Mouse (Mus musculus) brain, embryonic 14.5 days (tissue): Measurements from ENCODE around the gene Cox15. TPM values are rescaled to one million over a fixed set of nuclear protein-coding genes. Genes with fewer than 3 reads are reported as not detected.

Experiments
- DNase-seq: peaks from one replicate; pipeline ENCODE4 v3.0.0-alpha.2; 2011; ENCODE audit warnings: low read depth
- CTCF ChIP-seq: fragments of 200-500 bp; IDR thresholded peaks from 2 replicates; pipeline ENCODE4 v1.5.1; 2012; ENCODE audit warnings: inconsistent platforms, mild to moderate bottlenecking, moderate library complexity, borderline replicate concordance; ENCODE audit not compliant: insufficient read depth, insufficient read length; ENCODE audit errors: extremely low read depth
- POLR2A ChIP-seq: fragments of 200-500 bp; IDR thresholded peaks from 2 replicates; pipeline ENCODE4 v1.6.1; 2012; ENCODE audit warnings: mild to moderate bottlenecking, inconsistent platforms, borderline replicate concordance; ENCODE audit not compliant: poor library complexity, insufficient read depth, insufficient read length, severe bottlenecking; ENCODE audit errors: extremely low read depth
- polyA plus RNA-seq: library from polyadenylated mRNA; depleted of rRNA; stranded (reverse); fragments of >200 nt; gene quantifications from 2 replicates; pipeline ENCODE4 v1.2.3, GENCODE M21; 2012

Gene Cox15
- polyA plus RNA-seq, 1 experiment, result 19.5 TPM

DNA sequence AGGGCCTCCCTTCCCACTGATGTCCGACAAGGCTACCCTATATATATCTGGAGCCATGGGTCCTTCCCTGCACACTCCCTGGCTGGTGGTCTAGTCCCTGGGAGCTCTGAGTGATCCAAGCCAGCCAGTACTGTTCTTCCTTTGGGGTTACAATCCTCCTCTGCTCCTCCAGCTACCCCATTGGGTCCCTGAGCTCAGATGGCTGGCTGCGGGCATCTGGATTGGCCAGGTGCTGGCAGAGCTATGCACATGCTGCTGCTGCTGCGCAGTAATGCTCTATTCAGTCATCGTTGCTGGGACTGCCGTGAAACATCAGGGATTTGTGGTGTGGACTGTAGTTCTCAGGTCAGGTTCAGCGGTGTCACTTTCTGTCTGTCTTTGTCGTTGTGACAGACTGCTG is 28.0 kb downstream of the Cox15 start:
- TF ChIP-seq POLR2A (no peak), CTCF (no peak)
- no peak for DNase-seq

DNA sequence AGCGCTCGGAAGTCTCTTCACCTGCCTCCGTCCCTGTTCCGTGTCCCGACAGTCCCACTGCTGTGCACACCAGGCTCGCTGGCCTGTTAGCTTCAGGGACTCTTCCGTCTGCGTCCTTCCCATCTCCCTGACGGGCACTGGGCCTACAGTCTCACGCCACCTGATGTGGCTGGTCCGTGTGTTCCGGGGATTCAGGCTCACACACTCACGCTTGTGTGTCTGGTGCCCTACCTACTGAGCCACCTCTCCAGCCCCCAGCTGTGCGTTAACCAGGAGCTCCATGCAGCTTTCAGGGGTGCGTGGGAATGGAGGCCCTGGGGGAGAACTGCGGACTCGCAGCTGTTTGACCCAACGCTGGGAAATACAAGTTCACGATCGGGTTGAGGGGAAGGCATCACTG is 28.6 kb downstream of the Cox15 start:
- no peak for DNase-seq
- TF ChIP-seq POLR2A (no peak), CTCF (no peak)

DNA sequence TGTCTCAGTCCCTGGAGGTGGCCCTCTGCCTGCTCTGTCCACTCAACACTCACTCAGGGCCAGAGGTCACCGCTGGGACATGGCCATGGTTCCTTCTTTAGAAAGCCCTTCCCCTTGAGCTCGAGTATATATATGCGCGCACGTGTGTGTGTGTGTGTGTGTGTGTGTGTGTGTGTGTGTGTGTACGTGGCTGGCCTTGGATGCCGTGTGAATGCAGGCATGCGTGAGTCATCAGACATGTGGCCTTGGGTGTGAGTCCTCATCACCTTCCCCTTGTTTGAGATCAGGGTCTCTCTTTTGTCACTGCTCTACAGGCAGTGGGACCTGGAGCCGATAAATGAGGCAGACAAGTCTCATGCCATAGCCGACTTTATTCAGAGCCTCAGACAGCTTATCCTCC is 29.3 kb downstream of the Cox15 start:
- TF ChIP-seq CTCF (no peak), POLR2A (no peak)
- DNase-seq, result no peak

DNA sequence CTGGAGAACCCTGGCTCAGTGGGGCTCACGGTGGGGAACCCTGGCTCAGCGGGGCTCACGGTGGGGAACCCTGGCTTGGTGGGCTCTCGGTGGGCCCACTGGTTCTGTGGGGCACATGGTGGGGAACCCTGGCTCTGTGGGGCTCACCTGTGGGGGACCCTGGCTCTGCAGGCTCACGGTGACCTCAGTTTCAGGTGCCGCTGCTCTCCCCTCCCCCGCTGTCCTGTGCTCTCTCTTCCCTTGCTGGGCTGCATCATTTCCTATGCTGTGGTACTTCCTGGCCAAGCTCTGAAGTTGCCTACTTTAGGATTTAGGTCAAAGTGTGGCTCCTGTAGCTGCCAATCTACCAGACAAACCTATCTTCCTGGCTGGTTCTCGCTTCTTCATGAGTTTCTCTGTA is 29.9 kb downstream of the Cox15 start:
- no peak for DNase-seq
- no peak for TF ChIP-seq CTCF
- TF ChIP-seq POLR2A, result no peak

DNA sequence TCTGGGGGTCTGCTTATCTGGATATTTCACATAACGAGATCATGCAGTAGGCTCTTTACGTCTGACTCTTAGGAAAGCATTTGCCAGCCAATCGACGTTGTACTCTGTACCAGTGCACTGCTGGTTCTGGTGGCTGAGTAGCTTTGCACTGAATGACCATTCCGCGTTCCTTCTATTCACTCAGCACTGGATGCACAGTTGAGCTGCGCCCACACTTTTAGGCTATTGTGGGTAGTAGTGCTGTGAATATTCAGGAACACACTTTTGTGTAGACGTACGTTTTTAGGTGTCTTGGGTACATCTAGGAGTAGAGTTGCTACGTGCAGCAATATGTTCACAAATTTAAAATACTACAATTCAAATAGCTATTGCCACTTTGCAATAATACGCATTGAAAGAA is 32.7 kb downstream of the Cox15 start:
- DNase-seq, result no peak
- TF ChIP-seq CTCF (no peak), POLR2A (no peak)

DNA sequence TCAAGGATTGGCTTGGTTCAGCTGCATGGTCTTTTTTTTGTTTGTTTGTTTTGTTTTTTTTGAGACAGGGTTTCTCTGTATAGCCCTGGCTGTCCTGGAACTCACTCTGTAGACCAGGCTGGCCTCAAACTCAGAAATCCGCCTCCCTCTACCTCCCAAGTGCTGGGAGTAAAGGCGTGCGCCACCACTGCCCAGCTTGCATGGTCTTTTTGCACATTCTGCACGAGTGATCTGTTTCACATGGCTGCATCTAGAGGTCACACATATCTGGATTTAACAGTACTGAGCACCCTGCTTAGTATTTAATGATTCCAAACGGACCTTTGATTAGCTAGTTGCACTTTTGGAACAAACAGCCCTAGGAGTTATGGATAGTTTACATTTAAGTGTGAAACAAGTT is 40.8 kb downstream of the Cox15 start:
- TF ChIP-seq CTCF (no peak), POLR2A (no peak)
- DNase-seq, result no peak

DNA sequence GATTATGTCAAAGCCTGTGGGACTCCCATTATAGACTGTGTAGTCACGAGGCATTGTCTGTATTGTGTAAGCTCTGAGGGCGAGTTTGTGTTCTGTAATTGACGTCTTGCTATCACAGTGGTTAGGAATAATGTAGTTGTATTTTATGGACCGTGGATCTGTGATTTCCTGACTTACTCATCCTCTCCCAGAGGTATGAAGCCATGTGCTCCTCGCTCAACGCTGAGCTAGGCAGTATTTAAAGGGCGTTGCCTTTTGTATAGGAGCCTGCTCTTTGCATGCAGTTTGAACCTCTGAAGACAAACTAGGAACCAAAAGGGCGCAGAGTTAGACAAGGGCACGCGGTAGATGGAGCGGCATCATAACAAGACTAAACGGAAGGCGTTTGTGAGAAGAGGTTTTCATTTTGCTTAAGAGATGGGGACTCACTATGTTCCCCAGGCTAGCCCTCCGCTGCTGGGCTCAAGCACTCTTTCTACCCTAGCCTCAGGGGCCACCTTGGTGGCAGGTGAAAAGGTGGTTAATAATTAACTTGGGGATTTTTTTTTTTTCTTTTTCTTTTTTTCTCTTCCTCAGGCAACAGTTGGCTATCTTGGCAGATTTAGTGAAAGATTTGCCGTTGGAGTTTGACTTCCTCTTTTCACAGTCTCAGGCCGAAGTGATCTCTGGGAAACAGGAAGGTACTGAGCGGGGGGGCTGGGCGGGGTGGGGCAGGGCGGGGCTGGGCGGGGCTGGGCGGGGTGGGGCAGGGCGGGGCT is 41.5 kb downstream of the Cox15 start:
- TF ChIP-seq POLR2A (no peak), CTCF (no peak)
- no peak for DNase-seq

DNA sequence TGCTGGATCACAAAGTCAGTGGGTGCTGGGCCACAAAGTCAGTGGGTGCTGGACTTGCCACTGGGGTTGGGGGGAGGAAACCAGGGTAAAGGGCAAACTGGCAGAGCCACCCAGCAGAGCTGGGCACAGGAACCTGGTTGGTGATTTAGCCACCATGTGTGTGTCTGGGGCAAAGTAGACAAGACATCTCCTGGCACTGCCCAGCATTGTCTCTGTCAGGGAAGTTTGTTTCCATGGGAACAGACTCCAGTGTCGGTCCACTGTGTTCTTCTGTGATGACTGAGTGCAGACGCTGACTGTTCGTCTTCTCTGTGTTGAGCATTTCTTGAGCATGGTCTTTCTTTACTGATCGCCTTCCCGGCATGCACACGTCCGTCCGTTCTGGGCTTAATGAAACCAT is 43.5 kb downstream of the Cox15 start:
- no peak for DNase-seq
- no peak for TF ChIP-seq POLR2A
- no peak for TF ChIP-seq CTCF

DNA sequence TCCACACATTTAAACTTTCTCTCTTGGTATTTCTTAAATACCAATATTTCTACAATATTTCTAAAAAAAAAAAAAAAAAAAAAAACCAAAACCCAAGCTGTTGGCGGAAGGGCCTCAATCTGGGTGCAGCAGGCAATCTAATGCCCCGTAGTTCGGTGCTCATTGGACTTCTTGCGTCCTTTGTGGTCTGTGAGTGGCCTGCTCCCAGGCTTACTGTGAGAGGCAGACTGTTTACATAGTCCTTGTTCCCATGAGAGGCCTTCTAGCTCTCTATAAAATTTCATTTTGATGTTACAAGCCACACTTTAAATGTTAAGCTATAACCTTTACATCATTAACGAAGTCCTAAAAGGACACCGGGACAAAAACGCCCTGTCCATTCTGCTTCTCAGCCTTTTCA is 44.6 kb downstream of the Cox15 start:
- TF ChIP-seq POLR2A, result no peak
- no peak for DNase-seq

DNA sequence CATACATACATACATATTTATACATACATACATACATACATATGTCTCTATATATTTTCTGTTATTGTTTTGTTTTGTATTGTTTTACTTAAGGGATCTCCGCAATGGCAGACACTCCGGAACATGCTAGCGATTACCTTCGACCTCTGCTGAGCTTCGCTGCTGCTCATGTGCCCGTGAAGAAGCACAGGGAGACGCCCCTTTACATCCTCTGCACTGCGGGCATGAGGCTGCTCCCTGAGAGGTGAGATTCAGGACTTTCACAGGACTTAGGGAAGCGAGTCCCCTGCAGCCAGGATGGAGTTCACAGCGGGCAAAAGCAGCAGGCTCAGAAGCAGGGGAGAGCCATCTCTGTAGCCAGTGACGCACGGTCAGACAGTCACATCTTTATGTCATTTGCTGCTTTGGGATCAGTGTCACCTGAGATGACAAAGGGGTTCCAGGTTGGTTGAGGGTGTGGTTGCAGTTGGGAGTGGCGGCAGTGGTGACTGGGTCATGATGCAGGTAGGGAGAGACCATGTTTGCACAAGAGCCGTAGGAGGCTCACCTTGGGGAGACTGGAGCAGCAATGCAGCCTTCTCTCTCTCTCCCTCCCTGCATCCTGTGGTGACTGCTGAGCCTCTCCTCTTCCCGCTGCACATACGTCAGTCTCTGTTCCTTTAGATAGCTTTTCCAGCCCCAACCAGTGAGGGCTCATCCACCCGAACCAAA is 47.9 kb downstream of the Cox15 start:
- TF ChIP-seq POLR2A (no peak), CTCF (no peak)
- DNase-seq, result no peak

DNA sequence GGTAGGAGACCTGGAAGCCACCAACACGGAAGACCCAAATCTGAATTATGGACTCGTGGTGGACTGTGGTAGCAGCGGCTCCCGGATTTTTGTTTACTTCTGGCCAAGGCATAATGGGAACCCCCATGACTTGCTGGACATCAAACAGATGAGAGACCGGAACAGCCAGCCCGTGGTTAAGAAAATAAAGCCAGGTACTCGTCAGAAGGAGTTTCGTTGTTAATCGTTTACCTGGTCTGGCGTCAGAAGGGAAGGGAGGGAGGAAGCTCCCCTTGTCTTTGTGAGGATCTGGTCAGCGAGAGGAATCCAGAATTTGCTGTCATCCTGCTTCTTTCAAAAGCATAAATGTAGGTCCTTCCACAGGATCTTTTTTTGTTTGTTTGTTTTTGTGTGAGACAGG is 48.6 kb downstream of the Cox15 start:
- DNase-seq, result no peak
- TF ChIP-seq CTCF (no peak), POLR2A (no peak)

DNA sequence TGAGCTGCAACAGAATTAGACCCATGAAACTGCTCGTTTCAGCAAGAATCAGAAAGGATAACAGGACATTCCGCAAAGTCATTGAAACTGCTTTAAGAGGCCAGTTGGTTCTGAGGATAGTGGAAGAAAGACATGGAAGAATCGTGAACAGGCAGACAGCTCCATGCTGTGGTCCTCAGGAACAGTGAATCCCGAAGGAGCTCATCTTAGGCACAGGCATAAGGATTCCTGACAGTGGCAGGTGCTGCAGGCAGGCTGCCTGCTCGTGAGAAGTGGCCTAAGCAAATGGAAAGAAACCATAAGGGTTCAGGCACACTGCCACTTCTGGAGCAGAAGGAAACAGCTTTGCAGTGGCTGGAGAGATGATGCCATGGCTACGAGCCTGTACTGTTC is 53.0 kb downstream of the Cox15 start:
- DNase-seq, result no peak
- TF ChIP-seq POLR2A (no peak), CTCF (no peak)

DNA sequence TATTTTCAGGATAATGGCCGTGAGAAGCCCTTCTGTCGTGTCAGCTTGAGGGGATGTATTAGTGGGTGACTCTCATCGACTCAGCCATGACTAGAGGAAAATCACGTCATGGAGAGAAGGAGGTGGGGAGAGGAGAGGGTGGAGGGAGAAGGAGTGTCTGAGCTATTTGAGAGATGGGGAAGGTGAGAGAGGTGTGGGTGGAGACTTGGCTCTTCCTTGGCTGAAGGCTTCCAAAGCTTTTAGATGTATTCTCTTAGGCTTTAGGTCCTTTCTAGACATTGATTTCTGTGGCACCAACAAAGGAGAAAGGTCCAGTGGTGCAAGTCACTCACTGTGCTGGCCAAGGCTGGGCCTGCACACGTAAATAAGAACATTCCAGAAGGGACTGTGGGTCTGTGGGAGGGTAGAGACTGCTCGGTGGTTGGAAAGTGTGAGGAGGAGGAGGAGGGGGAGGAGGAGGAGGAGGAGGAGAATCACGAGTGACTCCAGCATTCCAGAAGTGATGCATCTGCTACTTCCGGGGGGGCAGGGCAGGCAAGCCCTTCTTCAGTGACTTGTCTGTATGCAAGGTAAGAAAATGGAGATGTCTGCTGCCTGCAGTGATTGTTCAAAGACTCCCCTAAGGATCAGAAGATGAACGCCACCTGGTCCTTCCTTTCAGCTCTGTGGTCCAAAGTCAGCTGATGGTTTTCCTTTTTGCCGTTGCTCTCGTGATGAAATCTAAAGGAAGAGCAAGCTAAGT is 53.6 kb downstream of the Cox15 start:
- no peak for DNase-seq
- TF ChIP-seq CTCF (no peak), POLR2A (no peak)

DNA sequence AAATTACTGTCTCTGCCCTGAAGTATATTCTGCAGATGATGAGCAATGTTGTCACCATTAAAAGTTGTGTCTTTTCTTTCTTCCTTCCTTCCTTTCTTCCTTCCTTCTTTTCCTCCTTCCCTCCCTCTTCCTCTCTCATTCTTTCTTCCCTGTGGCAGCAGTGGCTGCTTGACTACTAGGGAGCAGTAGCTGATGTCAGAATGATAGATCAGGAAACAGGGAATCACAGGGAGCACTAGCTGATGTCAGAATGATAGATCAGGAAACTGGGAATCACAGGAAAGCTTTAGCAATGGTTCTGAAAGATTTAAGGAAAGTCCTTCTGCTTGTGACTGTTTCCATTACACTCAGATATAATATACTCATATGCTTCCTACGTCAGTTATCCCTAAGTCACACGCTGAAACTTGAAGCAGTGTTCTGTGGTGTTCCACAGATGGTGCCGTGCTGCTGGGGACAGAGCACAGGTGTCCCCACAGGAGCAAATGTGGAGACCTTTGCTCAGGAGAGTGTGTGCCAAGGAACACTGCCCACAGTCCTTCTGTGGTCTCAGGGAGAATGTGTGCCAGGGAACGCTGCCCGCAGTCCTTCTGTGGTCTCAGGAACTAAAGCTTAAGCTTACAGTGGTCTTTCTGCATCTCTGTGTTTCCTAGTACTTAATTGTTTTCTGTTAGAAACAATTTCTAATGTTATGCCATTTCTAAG is 55.0 kb downstream of the Cox15 start:
- DNase-seq, result no peak
- TF ChIP-seq CTCF (no peak), POLR2A (no peak)

DNA sequence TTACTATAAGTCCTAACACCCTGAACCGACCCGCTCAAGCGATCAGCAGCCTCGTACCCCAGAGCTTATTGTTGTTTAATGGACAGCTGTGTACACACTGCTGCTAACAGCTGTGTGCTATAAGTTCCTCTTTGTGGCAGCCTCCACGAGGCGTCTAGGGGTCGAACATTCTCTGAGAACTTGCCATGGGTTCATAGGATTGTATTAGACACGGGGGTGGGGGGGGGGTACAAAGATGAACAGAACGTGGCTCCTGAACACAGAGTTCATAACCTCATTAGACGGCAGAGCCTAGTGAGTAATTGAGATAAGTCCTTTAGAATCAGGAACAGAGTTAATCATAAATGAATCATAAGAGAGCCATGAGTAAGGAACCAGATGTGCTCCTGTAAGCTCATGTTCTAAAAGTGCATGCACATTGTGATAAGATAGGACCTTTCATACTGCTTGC is 57.3 kb downstream of the Cox15 start:
- DNase-seq, result no peak
- TF ChIP-seq CTCF (no peak), POLR2A (no peak)
